Mouse (Mus musculus): ENCODE data around the gene Cep72.

DNA sequence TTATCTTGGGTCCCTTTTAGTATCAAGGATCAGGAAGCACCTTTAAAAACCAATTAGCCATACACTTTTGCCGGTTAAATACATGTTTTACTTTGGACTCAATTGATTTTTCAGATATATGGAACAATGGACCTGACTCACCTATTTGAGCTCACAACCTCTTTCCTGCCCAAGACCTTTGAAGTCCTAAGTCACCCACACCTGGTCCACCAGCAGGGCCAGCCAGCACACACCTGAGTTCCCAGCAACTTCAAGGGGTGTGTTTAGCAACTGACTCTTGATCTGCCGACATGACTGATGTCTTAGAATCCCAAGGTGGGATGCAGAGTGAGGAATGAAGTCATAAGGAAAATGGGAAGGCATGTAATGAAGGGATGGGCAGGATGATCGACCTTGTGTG lies 9.6 kb upstream of the Cep72 start:
- TF ChIP-seq CTCF (IDR thresholded peaks at IDR 0.05; ENCODE audit: extremely low read depth, insufficient read depth, low read length) (no peak), POLR2A (IDR thresholded peaks at IDR 0.05; ENCODE audit: extremely low read depth, insufficient read depth, low read length) (no peak)

All from cortical plate, adult 2 months (tissue).